Mouse (Mus musculus): ENCODE data around the gene Alcam.

Gene Alcam

DNA sequence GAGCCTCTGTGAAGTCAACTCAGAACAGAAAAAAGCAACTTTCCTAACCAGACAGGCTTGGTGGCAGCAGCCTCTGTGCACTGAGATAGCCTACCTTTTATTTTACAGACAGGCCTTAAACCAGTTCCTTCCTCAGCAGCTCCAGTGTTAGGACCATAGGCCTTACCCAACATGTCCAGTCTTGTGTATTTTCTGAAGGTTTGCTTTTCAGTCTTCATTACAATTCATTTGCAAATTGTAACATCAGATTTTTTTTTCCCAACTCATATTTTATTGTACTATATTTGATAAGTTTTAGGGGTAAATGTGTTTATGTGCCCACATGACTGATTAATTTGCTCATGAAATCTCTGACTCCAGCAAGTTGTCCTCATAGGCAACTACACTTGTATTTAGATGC is 14.3 kb downstream of the Alcam start:
- DNase-seq (ENCODE audit: low spot score), result no peak

DNA sequence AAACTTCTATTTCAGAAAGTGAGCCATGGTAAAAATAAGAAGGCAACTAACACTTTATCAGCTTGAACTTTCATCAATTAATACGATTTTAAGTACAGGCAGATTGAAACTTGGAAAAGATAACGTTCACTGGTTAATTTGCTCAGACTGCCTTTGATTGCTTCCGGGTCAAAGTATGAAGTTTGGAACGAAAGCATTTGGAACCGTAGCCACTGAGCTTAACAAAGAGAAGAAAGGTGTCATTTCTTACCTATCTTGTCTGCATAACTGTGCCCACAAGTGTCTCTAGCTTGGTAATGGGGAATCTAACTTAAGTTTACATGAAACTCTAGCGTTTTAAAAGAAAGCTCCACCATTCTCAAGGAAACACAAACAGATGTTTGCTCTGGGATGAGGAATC is 14.9 kb downstream of the Alcam start:
- no peak for DNase-seq (ENCODE audit: low spot score)

DNA sequence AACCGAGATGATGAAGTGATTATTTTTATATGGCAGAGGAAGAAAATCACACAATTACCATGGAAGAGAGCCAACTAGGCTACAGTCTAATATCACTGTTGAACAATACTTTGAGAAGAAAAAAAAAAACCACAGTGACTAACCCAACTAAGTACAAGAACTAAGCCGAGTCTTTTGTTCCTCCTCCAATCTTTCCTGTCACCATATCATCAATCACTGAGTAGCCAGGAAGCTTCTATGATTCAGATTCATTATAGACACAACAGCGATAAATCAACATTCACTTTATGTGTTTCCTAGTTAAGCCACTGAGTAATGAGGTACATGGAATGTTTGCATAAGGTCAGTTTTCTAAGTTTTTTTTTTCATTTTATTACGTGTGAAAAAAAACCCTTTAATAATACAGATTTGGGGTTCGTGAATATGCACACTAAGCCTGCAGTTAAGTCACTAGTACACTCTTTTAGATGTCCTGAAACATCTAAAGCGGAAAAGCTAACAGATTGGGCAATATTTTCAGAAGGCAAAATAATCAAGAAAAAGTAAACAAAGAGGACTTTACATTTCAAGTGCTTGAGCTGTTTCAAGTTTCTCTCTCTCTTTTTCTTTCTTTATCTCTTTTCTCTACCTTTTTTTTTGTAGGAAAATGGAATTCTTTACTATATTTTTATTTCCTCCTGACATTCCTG is 15.5 kb downstream of the Alcam start:
- DNase-seq (ENCODE audit: low spot score), result no peak

DNA sequence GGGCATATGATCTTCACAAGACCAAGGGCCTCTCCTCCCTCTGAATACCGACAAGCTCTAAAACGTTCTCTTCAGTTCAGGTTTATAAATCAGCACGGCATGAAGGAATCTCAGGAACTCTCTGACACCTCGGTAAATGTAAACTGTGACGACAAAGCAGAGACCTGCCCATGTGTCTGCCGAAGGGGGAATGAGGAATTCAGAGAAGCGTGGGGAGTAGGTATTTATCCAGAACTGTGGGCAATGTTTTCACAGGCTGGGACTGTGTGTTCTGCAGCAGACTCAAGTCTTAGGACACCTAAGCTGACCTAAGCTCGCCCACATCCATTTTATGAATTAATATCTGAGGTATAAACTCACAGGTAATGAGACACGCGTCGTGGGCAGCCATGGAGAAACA is 20.7 kb downstream of the Alcam start:
- no peak for DNase-seq (ENCODE audit: low spot score)

DNA sequence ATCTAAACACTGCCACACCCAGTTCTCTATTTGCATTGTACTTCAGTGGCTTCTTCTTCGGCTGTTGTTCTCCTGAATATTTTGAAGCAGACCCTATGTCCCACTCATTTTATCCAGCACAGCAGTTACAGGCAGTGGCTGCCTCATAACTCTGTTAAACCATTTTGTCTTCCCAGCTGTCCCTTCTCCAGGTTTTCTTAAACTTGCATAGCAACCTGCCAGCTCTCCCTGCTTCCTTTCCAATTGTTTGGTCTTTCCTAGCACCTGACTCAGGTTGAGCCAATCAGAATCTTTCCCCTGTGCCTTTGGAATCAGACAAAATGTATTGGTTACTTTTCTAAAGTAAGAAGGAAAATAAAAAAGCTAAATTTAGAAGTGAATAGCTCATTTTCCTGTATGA is 21.8 kb downstream of the Alcam start:
- no peak for DNase-seq (ENCODE audit: low spot score)

DNA sequence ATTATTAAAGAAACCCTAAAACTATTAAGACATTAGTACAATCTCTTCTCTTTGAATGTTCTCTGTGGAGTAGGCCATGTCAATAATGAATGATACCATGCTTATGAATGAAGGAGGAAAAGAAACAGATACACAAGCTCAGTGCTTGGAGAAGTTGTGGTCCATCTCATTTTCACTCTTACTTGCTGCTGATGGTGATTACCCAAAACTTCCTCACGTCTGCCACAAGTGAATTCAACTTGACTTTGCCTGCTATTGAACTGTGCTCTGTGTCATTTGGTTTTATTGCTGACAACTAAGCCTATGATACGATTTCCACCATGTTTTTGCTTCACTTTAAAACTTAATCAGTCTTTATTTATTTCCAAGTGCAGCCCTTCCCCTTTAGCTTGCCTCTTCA is 22.3 kb downstream of the Alcam start:
- DNase-seq (ENCODE audit: low spot score), result no peak

DNA sequence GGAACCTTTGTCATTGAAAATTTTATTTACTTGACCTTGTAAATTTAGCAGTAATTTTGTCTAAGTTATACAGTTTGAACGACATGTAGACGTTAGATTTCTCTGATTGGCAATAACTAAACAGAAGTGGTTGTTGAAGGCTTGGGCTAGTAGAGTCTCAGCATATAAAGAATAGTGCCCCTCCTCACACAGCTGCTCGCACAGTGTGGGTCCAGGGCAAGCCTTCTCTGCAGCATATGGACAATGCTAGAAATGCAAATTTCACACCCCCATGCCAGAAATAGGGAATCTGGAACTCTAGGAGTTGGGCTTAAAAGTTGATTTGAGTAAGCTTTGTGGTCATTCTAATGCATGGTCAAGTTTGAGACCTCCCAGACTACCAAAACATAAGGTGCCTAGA is 23.8 kb downstream of the Alcam start:
- no peak for DNase-seq (ENCODE audit: low spot score)

DNA sequence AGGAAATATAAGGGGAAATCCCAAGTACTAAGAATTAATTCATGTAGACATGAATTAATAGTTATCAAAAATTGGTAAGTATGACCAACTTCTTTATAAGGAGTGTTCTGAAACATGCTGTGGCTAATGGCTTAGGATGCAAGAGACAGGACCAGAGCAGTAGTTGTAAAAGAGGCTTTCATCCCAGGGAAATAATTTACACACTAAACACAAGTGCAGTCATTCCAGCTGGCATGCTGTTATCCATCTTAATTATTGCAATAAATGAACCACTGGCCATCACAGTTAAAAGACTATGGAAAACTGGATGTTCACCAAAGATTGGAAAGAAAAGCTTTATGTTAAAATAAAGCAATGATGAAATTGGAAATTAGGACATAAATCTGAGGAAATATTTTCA is 24.2 kb downstream of the Alcam start:
- no peak for DNase-seq (ENCODE audit: low spot score)

DNA sequence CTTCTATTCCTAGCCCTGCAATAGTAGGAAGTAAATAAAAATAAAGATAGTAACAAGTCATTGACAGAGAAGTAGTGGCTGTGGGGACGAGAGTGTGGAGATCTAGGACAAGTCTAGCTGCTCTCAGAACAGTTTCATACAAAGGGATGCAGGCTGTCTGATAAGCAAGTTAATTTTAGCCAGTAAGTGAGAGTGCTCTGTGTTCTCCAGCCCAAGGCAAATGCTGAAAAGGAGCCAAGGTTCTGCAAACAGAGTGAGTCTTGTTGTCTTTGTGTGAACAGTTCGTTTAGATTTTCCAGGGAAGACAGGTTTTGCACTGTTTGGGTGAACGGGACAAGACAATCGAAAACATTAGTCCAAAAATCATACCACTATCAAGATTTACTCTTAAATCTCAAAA is 25.4 kb downstream of the Alcam start:
- no peak for DNase-seq (ENCODE audit: low spot score)

DNA sequence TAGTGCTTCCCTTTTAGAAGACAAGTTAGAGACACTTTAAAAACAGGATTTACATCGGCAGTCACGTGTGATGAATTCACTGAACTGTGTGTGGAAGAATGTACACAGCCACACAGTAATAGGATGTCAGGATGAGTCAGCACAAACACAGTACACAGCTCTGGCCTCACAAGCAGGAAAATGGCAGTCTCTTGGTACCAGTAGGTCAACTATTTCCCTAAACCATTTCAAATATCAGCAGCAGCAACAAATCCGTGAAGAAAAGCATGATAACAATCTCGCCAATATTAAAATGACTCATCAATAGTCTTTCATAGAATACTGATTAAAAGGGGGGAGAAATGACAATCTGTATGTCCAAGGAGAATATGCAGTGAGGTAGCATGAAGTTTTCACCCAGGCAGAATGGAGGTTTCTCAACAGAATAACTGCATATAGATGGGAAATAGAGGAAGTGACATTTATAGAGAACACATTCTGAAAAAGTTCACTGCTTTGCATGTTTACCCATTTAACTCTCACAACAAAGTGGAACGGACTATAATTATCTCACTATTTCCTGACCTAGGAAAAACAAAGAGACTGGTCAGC is 35.2 kb downstream of the Alcam start:
- DNase-seq (ENCODE audit: low spot score), result no peak

DNA sequence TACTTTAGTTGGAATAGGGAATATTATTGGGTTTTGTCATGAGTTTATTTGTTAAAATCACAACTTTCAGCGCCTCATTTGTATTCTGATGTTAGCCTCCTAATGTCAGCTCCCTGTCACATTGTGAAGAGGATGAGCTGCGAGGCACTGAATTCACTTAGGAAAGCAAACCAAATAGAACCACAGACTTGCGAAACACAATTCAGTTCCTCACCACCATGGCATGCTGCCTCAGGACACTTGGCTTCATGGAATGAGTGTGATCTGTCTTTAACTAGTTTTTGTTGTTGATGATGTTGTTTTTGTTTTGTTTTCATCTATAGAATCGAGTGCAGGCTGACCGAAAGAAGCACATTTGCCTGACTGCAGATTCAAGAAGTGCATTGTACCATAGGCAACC is 35.9 kb downstream of the Alcam start:
- DNase-seq (ENCODE audit: low spot score), result no peak

DNA sequence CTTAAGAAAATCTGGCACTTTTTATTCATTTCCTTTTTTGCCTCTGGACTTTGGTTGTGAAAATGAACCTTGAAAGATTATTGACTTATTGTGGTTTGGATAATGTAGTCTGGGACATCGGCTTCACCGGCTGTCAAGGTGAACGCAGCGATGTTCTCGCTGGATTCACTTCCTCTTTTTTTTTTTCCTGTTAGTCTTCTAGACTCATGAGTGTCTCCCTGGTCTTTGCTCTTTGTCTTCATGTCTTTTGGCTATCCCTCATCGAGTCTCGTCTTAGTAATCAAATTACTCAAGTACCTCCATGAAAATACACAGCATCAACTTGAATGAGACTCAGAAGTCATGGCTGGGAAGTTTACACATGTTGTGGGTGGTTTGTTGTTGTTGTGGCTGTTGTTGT is 36.7 kb downstream of the Alcam start:
- DNase-seq (ENCODE audit: low spot score), result no peak

DNA sequence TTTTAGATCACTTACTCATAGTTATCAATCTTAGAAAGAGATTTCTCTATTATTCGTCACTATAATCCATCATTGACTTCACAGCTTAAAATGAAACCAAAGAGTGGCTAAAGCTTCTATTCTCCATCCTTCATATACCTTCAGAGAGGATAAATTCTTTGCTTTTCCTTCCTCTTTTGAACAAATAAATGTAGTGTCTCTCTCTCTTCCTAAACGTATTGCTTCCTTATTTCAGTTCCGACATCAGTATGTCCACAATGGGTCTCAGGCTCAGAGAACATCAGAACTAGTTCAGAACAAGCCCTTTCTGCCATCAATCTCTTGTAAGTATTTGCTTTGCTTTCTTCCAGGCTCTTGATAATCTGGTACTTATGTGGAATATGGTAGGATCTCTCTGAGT is 40.2 kb downstream of the Alcam start:
- DNase-seq (ENCODE audit: low spot score), result no peak

DNA sequence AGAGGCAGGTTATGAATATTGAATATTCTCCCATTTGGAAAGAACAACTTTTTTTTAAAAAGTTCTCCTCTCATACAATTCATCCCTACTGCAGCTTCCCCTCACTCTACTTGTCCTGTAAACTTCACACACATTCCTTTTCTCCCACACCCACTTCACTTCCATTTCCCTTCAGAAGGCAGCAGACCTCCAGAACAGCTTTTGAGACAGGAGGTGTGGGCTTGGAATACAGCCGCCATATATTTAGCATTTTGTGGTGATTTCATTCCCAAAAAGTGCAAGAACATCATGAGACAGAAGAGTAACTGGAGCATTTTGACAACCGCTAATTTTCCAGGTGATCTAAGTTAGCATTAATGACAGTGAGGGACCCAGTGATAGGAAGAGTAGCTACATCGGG is 47.8 kb downstream of the Alcam start:
- no peak for DNase-seq (ENCODE audit: low spot score)

DNA sequence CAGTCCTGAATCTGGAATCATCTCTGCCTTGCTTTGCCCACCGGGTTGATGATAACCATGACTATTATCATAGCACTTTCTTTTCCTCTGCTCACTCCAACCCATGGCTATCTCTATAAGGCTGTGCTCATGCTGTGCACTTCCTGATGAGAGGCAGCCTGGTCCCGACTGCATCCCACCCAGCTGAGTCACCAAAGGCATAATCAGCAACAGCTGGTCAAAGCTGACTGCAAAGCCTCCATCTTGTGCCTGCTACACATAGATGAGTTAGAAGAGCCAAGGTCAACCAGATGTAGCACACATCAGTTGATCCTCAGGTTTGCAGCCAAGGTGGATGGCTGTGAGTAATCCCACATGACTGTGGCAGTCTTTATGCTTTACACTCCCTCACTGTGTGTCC is 48.6 kb downstream of the Alcam start:
- no peak for DNase-seq (ENCODE audit: low spot score)

DNA sequence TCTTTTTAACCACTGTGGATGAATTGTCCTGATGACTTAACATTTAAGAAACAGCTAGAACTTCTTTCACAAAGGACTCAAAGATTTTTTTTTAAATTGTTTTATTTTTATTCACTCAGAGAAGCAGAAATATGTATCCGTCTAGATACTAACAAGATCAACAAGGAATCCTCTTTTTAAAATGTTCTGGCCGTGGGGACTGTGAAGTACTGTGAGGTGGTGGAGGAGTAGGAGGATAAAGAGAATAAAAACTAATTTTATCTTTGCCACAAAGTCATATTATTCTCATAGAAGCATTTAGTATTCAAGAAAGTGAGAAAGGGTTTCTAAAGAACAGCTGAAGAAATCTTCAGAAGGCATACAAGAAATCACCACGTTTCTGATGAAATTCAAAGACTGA is 54.8 kb downstream of the Alcam start:
- no peak for DNase-seq (ENCODE audit: low spot score)

DNA sequence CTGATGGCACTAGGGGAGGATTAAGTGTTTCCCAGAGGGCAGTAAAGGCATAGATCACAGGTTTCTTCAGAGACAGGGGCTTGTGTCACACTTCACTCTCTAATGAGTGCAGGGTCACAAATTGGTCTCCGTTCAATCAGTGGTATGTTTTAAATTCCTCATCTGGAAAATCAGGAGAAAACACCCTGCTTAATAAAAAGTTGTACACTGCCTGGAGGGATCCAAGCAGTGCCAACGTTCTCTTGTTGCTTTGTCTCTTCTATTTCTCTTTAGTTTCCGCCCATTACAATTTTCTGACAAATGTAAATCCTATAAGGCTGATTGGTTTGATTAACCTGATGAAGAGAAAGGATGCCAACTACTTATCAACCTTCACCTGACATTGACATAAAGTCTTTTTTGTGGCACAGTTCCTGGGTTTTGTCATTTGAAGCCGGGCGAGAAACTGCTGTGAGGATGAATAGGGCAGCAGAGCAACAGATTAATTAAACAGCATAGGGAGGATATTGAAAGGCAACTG is 67.0 kb downstream of the Alcam start:
- DNase-seq (ENCODE audit: low spot score), result no peak

DNA sequence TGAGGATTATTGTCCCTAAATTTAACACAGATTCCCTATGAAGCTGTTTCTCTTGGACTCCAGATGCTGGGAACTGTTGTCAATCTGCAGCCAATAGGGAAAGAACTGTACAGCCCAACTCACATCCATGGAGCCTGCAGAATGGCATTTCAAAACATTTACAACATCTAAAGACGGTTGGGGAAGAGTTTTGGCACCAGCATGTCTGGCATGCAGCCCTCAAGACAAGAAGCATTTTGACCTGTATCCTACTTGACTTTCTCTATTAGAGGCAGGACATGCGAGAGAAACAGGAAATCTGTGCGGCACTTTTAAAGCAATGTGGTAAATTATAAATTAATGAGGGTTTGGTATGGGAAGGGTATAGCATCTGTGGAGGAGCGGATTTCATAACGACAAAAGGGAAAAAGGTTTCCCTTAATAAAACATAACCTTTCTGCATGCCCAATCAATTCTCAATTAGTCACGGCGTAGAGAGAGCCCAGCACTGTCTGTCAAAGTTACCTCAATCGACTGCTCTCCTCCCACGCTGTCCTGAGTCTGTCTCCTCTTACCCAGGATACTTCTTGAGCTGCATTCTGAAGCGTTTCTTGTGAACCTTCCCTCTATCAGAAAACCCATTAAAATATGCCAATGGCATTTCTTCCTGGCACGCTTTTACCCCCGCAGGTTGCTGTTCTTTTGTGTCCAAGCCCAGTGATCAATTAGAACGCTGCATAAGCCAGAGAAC is 70.3 kb downstream of the Alcam start:
- DNase-seq (ENCODE audit: low spot score), result no peak

DNA sequence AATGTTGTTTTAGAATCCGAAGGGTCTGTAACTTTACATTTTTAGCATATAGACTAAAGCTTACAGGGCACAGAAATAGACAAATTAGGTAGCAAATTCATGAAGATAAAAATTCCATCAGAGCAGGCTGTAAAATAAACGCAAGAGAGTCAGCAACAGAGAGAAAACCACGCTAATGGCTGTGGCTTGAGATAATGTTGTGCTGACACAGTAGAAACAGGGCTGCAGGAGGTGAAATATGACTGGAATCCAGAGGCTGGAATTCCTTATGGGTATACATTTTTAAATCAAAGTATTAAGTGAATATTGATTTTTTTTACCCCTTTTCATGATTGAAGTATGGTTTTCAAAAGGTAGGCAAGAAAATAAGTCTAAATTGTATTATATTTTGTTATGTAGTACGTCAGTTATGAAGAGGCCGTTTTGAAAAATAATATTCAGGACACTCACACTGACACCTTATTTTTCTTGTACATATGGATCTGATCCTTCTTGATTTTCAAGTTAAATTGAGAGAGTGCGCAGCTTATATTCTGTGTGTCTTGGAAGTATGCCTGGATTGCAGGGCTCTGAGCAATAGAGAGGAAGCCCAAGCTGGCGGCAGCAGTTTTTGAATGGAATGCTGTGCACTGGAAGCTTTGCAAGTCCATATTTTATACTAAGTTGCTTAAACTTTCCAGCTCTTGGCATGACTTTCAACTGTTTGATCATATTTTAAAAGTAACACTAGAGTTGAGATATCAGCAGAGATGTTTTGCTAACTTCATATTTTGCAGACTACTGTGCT is 74.9 kb downstream of the Alcam start:
- DNase-seq (ENCODE audit: low spot score), result no peak

DNA sequence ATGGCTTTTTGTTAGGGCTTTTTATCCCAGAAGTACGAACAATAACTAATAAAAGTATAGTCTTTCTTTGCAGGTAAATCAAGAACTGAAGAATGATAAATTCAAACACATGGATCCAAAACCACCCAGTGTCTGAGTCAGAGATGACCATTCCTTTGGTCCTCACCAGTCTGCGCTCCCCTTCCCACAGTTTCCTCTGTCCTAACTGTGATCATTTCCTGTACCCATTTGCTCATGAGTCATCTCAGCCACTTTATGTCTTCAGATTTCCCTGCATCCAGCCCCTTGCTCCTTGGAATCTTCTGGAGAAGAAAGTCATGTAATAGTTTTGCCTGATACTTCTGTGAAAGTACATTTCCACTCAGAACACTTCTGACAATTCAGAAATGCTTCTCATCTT is 77.0 kb downstream of the Alcam start:
- DNase-seq (ENCODE audit: low spot score), result no peak

DNA sequence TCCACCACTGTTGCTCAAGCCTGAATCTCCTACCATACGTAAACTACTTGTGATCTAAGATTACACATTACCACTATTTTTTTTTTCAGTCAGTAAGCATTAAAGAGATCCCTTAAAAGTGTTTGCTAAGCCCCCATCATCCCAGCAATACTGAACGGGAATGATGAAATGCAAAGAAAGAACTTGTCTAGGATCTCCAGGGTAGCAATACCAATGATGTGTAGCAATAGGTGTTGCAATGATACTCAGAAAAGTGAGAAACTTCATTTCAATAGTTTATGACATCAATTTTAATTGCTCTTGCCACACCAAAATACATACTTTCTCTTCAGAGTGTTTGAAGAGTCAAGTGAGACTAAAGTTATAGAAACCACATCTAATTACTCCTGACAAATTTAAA is 81.9 kb downstream of the Alcam start:
- DNase-seq (ENCODE audit: low spot score), result no peak

DNA sequence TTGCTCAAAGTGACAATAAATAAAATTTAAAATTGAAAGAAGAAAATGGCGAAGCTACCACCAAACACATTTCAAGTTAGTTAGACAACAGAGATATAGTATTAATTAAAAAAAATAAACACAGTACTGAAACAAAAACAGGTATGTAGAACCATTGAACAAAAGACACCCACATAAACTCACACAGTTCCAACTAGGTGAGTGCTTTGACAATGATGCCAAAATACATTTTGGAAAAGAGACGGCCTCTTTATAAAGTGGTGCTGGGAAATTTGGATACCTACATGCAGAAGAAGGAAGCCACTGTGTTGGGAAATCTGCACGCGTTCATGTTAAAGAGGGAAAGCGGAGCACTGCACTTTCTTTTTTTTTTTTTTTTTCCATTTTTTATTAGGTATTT is 85.4 kb downstream of the Alcam start:
- no peak for DNase-seq (ENCODE audit: low spot score)

DNA sequence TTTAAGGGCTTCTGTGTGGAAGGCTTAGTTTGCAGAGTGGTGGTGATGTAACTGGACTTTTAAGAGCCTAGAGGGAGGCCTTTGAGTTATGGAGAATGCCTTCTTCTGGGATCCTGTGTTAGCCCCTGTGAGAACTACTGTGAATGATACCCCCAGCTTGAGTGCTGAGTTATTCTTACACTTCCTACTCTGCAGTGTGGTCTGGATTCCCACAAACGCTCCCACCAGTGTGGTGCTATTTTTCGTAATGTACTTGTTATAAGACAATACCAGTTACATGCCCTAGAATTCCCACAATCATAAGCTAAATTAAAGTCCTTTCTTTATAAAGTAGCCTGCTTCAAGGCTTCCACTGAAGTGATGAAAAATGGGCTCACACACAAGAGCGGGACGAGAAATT is 87.0 kb downstream of the Alcam start:
- no peak for DNase-seq (ENCODE audit: low spot score)
